Mouse (Mus musculus): ENCODE results near the gene Rft1. TPM values are rescaled to one million over a fixed set of nuclear protein-coding genes. Genes with fewer than 3 reads are reported as not detected.
"Not testable (repeated sequence)": the region's sequence is repeated elsewhere in the genome, so short reads cannot be mapped to it uniquely, and the experiment has no call there.

Gene Rft1
- total and polyA plus RNA-seq, 3 experiments: 9.1 to 11.3 TPM; not detected in 1

DNA sequence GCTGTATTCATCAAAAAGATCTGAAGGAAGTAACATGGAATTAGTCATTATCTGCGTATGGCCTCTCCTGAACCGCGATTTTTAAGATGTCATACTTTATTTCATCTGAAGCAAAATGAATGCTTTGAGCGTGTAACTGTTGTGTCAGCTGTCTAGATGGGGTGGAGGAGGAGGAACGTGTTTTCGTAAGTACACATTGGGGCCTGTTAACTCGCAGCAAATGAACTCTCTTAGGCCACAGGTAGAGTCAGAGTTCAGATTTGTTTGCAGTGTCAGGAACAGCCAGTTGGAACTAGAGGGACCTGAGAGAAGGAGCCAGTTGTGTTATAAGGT is 62.8 kb downstream of the Rft1 start:
- H3K36me3 ChIP-seq (ENCODE audit: control insufficient read depth in 1 of 2, insufficient read depth in 2 of 2, low read length in 2 of 2): peaks cover 0 to 45% of the 10 kb centered on the region in 2 experiments; a peak in 2 of 4 replicates
- peak; percentile 68; the same call in 1 of the 2 replicates for TF ChIP-seq MXI1 (IDR thresholded peaks at IDR 0.05; ENCODE audit: low read depth, low read length)
- peak; percentile 60 for TF ChIP-seq SIN3A (IDR thresholded peaks at IDR 0.05; ENCODE audit: low read length)
- no peak for TF ChIP-seq TCF12 (IDR thresholded peaks at IDR 0.05; ENCODE audit: low read depth, low read length)
- TF ChIP-seq USF1 (IDR thresholded peaks at IDR 0.05; ENCODE audit: low read depth, low read length): no peak
- TF ChIP-seq TBP (IDR thresholded peaks at IDR 0.05; ENCODE audit: low read depth, low read length): no peak
- no peak for TF ChIP-seq ZKSCAN1 (IDR thresholded peaks at IDR 0.05; ENCODE audit: low read depth, low read length)
- TF ChIP-seq EP300 (IDR thresholded peaks at IDR 0.05; ENCODE audit: low read depth in 1 of 2, low read length in 2 of 2): 0 out of 4 replicates have a peak, but pooled peaks of 1 of the 2 experiments have one; percentile 26
- TF ChIP-seq ETS1 (IDR thresholded peaks at IDR 0.05; ENCODE audit: low read depth, low read length): peak; percentile 69
- DNase-seq (ENCODE audit: low read depth, low spot score): peak; percentile 74
- no peaks in the 10 kb centered on the region for H3K9me3 ChIP-seq (replicated peaks; ENCODE audit: insufficient read depth, low read length)
- H3K4me3 ChIP-seq (ENCODE audit: control insufficient read depth in 1 of 2, insufficient read depth in 1 of 2, low read depth in 2 of 2, low read length in 2 of 2): peak overlapping the region; percentile 81 to 92
- H3K27ac ChIP-seq (ENCODE audit: control insufficient read depth, low read depth, low read length): peak overlapping the region; percentile 61; the same call in 1 of the 2 replicates
- H3K9ac ChIP-seq (ENCODE audit: control insufficient read depth, low read depth, low read length, poor library complexity, severe bottlenecking): peak overlapping the region; percentile 80
- H3K79me2 ChIP-seq (ENCODE audit: control insufficient read depth, insufficient read depth, low read length, poor library complexity): peaks cover 50% of the 10 kb centered on the region
- H3K4me1 ChIP-seq (ENCODE audit: control insufficient read depth in 1 of 2, insufficient read depth in 2 of 2, low read length in 2 of 2): peaks cover 26% of the 10 kb centered on the region in 2 experiments
- H3K27me3 ChIP-seq (ENCODE audit: control insufficient read depth in 1 of 2, insufficient read depth in 2 of 2, low read length in 2 of 2): no peaks in the 10 kb centered on the region

- not testable (repeated sequence) for DNase-seq (ENCODE audit: low read depth, low spot score); H3K9me3 ChIP-seq (replicated peaks; ENCODE audit: insufficient read depth, low read length); H3K9ac ChIP-seq (ENCODE audit: control insufficient read depth, low read depth, low read length, poor library complexity, severe bottlenecking); H3K27ac ChIP-seq (ENCODE audit: control insufficient read depth, low read depth, low read length); H3K27me3 ChIP-seq (ENCODE audit: control insufficient read depth in 1 of 2, insufficient read depth in 2 of 2, low read length in 2 of 2); H3K4me3 ChIP-seq (ENCODE audit: control insufficient read depth in 1 of 2, insufficient read depth in 1 of 2, low read depth in 2 of 2, low read length in 2 of 2)
- peaks cover 62% of the 10 kb centered on the region for H3K79me2 ChIP-seq (ENCODE audit: control insufficient read depth, insufficient read depth, low read length, poor library complexity)
- peaks cover 4 to 33% of the 10 kb centered on the region in 2 experiments; a peak in 3 of 4 replicates for H3K36me3 ChIP-seq (ENCODE audit: control insufficient read depth in 1 of 2, insufficient read depth in 2 of 2, low read length in 2 of 2)
- peaks cover 17 to 27% of the 10 kb centered on the region in 2 experiments for H3K4me1 ChIP-seq (ENCODE audit: control insufficient read depth in 1 of 2, insufficient read depth in 2 of 2, low read length in 2 of 2)
Observed at GRCm38 (mm10) chr14:30718696-30719095, 64.5 kb downstream of the Rft1 start.

- H3K4me3 ChIP-seq (ENCODE audit: control insufficient read depth in 1 of 2, insufficient read depth in 1 of 2, low read depth in 2 of 2, low read length in 2 of 2): peak overlapping the region in 1 of 2 experiments; percentile 32; a peak in 2 of 4 replicates
- H3K27ac ChIP-seq (ENCODE audit: control insufficient read depth, low read depth, low read length): peak overlapping the region; percentile 50; the same call in 1 of the 2 replicates
- peak overlapping the region; percentile 35; the same call in 1 of the 2 replicates for H3K9ac ChIP-seq (ENCODE audit: control insufficient read depth, low read depth, low read length, poor library complexity, severe bottlenecking)
- peaks cover 69% of the 10 kb centered on the region for H3K79me2 ChIP-seq (ENCODE audit: control insufficient read depth, insufficient read depth, low read length, poor library complexity)
- no peaks in the 10 kb centered on the region for H3K27me3 ChIP-seq (ENCODE audit: control insufficient read depth in 1 of 2, insufficient read depth in 2 of 2, low read length in 2 of 2)
- TF ChIP-seq EP300 (IDR thresholded peaks at IDR 0.05; ENCODE audit: low read depth in 1 of 2, low read length in 2 of 2): peak in 1 of 2 experiments; percentile 58; a peak in 1 of 4 replicates
- TF ChIP-seq SIN3A (IDR thresholded peaks at IDR 0.05; ENCODE audit: low read length): peak; percentile 46; the same call in 1 of the 2 replicates
- peak; percentile 60 for TF ChIP-seq GATA1 (IDR thresholded peaks at IDR 0.05; ENCODE audit: low read depth, low read length)
- TF ChIP-seq USF1 (IDR thresholded peaks at IDR 0.05; ENCODE audit: low read depth, low read length): no peak
- TF ChIP-seq MYC (IDR thresholded peaks at IDR 0.05; ENCODE audit: low read depth, low read length): no peak
- peak; percentile 81 for TF ChIP-seq MXI1 (IDR thresholded peaks at IDR 0.05; ENCODE audit: low read depth, low read length)
- peak; percentile 98 for TF ChIP-seq ZNF384 (IDR thresholded peaks at IDR 0.05; ENCODE audit: low read depth, low read length)
- 0 out of 2 replicates have a peak, but pooled peaks have one; percentile 24 for TF ChIP-seq MYB (IDR thresholded peaks at IDR 0.05; ENCODE audit: low read depth, low read length)
- peaks cover 16 to 26% of the 10 kb centered on the region in 2 experiments for H3K4me1 ChIP-seq (ENCODE audit: control insufficient read depth in 1 of 2, insufficient read depth in 2 of 2, low read length in 2 of 2)
- no peaks in the 10 kb centered on the region for H3K9me3 ChIP-seq (replicated peaks; ENCODE audit: insufficient read depth, low read length)
- DNase-seq (ENCODE audit: low read depth, low spot score): peak; percentile 58
- peaks cover 4 to 26% of the 10 kb centered on the region in 2 experiments; a peak in 3 of 4 replicates for H3K36me3 ChIP-seq (ENCODE audit: control insufficient read depth in 1 of 2, insufficient read depth in 2 of 2, low read length in 2 of 2)
Observed at GRCm38 (mm10) chr14:30719514-30719913, 65.4 kb downstream of the Rft1 start.
